Mouse (Mus musculus): ENCODE measurements around the gene Ggta1.

GRCm38 (mm10) chr2:35402391-35402790 is 60.6 kb downstream of the Ggta1 start:
- TF ChIP-seq USF1 (IDR thresholded peaks at IDR 0.05; ENCODE audit: low read depth, low read length) = no peak
- no peak for TF ChIP-seq CTCF (conservative IDR thresholded peaks at IDR 0.05 in 1 of 2, IDR thresholded peaks at IDR 0.05 in 1 of 2; ENCODE audit: low read depth in 2 of 2, low read length in 2 of 2)
- TF ChIP-seq MEF2A (IDR thresholded peaks at IDR 0.05; ENCODE audit: borderline replicate concordance, low read depth, low read length) = no peak
- no peak for TF ChIP-seq MAX (IDR thresholded peaks at IDR 0.05; ENCODE audit: low read length)
- no peak for TF ChIP-seq RAD21 (IDR thresholded peaks at IDR 0.05; ENCODE audit: low read depth, low read length)
- no peak for TF ChIP-seq POLR2A (IDR thresholded peaks at IDR 0.05; ENCODE audit: low read depth, low read length)
- TF ChIP-seq ZNF384 (IDR thresholded peaks at IDR 0.05; ENCODE audit: low read depth, low read length) = no peak
- TF ChIP-seq PAX5 (IDR thresholded peaks at IDR 0.05; ENCODE audit: low read length) = no peak
- no peak for TF ChIP-seq JUND (conservative IDR thresholded peaks at IDR 0.05; ENCODE audit: low read depth, low read length)

Measured in CH12.LX (cell line).